Mouse (Mus musculus): ENCODE measurements around the gene Sae1. TPM values are rescaled to one million over a fixed set of nuclear protein-coding genes. Genes with fewer than 3 reads are reported as not detected.

Sae1 gene
- polyA plus RNA-seq, 1 experiment, result 78.5 TPM

GRCm38 (mm10) chr7:16287791-16288190 is 99.8 kb downstream of the Sae1 start:
- no peak for TF ChIP-seq CTCF (IDR thresholded peaks at IDR 0.05; ENCODE audit: control insufficient read depth, insufficient read depth, low read length)
- no peak for TF ChIP-seq POLR2A (IDR thresholded peaks at IDR 0.05; ENCODE audit: borderline replicate concordance, control insufficient read depth, low read depth, low read length)
- H3K27ac ChIP-seq (ENCODE audit: control insufficient read depth, insufficient read depth, low read depth, low read length, poor library complexity), result no peak overlapping the region
- H3K4me3 ChIP-seq (replicated peaks; ENCODE audit: control insufficient read depth, low read depth, low read length), result no peak overlapping the region
- H3K4me1 ChIP-seq (ENCODE audit: control insufficient read depth, insufficient read depth, low read length), result no peaks in the 10 kb centered on the region
- WGBS, result 72% methylated on average over 1 of the region's 1 CpGs

- no peaks in the 10 kb centered on the region for H3K4me1 ChIP-seq (ENCODE audit: control insufficient read depth, insufficient read depth, low read length)
- TF ChIP-seq CTCF (IDR thresholded peaks at IDR 0.05; ENCODE audit: control insufficient read depth, insufficient read depth, low read length) (no peak), POLR2A (IDR thresholded peaks at IDR 0.05; ENCODE audit: borderline replicate concordance, control insufficient read depth, low read depth, low read length) (no peak)
- H3K4me3 ChIP-seq (replicated peaks; ENCODE audit: control insufficient read depth, low read depth, low read length), result peak overlapping the region; percentile 64
- peak overlapping the region; percentile 94; the same call in 1 of the 2 replicates for H3K27ac ChIP-seq (ENCODE audit: control insufficient read depth, insufficient read depth, low read depth, low read length, poor library complexity)
- 51% methylated on average over 2 of the region's 2 CpGs for WGBS
Measured at GRCm38 (mm10) chr7:16287016-16287415, 100.6 kb downstream of the Sae1 start.

- TF ChIP-seq CTCF (IDR thresholded peaks at IDR 0.05; ENCODE audit: control insufficient read depth, insufficient read depth, low read length) (no peak), POLR2A (IDR thresholded peaks at IDR 0.05; ENCODE audit: borderline replicate concordance, control insufficient read depth, low read depth, low read length) (no peak; the same call in 1 of the 2 replicates)
- Histone ChIP-seq H3K27ac (ENCODE audit: control insufficient read depth, insufficient read depth, low read depth, low read length, poor library complexity) (peak within 1 kb of the TSS; percentile 94), H3K4me3 (replicated peaks; ENCODE audit: control insufficient read depth, low read depth, low read length) (peak within 1 kb of the TSS; percentile 64), H3K4me1 (ENCODE audit: control insufficient read depth, insufficient read depth, low read length) (no peaks in the 10 kb centered on the region)
- under 1% methylated on average over 70 of the region's 70 CpGs for WGBS
Measured at GRCm38 (mm10) chr7:16286026-16286961, 101.3 kb downstream of the Sae1 start, which contains the start of gene Ccdc9. Ccdc9 (minus strand) TSS chr7:16286795.

GRCm38 (mm10) chr7:16285450-16286025 is 102.1 kb downstream of the Sae1 start:
- under 1% methylated on average over 14 of the region's 14 CpGs for WGBS
- peak overlapping the region; percentile 64 for H3K4me3 ChIP-seq (replicated peaks; ENCODE audit: control insufficient read depth, low read depth, low read length)
- no peak for TF ChIP-seq CTCF (IDR thresholded peaks at IDR 0.05; ENCODE audit: control insufficient read depth, insufficient read depth, low read length)
- no peak for TF ChIP-seq POLR2A (IDR thresholded peaks at IDR 0.05; ENCODE audit: borderline replicate concordance, control insufficient read depth, low read depth, low read length)
- H3K27ac ChIP-seq (ENCODE audit: control insufficient read depth, insufficient read depth, low read depth, low read length, poor library complexity), result peak overlapping the region; percentile 52
- H3K4me1 ChIP-seq (ENCODE audit: control insufficient read depth, insufficient read depth, low read length), result no peaks in the 10 kb centered on the region

DNA sequence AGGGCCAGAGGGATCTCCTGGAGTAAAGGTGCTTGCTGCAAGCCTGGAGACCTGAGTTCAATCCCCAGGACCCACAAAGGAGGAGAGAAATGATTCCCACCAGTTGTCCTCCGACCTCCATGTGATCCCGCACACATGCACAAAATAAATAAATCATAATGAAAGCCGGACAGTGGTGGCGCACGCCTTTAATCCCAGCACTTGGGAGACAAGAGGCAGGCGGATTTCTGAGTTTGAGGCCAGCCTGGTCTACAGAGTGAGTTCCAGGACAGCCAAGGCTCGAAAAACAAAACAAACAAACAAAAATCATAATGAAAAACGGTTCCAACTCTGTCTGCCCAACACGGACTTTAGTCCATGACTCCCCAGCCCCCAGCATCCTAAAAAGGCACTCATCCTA is 102.7 kb downstream of the Sae1 start:
- Histone ChIP-seq H3K4me3 (replicated peaks; ENCODE audit: control insufficient read depth, low read depth, low read length) (no peak overlapping the region), H3K4me1 (ENCODE audit: control insufficient read depth, insufficient read depth, low read length) (no peaks in the 10 kb centered on the region), H3K27ac (ENCODE audit: control insufficient read depth, insufficient read depth, low read depth, low read length, poor library complexity) (peak overlapping the region; percentile 52; the same call in 1 of the 2 replicates)
- WGBS, result 70% methylated on average over 9 of the region's 9 CpGs
- no peak for TF ChIP-seq CTCF (IDR thresholded peaks at IDR 0.05; ENCODE audit: control insufficient read depth, insufficient read depth, low read length)
- TF ChIP-seq POLR2A (IDR thresholded peaks at IDR 0.05; ENCODE audit: borderline replicate concordance, control insufficient read depth, low read depth, low read length), result no peak

DNA sequence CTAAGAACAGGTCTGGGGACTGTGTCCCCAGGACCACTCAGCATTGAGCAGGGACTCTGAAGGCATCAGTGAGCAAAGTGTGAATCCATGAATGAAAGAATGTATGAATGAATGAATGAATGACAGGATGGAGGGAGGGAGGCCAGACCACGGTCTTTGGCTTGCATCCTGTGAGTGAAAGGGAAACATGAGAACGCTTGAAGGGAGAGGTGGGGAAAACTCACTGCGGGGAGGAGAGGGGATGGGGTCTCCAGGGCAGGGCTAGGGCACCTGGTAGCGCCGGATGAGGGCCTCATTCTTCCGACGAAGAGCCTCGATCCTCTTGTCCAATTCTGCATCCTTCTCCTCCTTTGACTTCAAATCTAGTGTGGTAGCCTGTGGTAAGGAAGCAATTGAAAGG is 103.6 kb downstream of the Sae1 start:
- 91% methylated on average over 8 of the region's 8 CpGs for WGBS
- Histone ChIP-seq H3K27ac (ENCODE audit: control insufficient read depth, insufficient read depth, low read depth, low read length, poor library complexity) (no peak overlapping the region), H3K4me3 (replicated peaks; ENCODE audit: control insufficient read depth, low read depth, low read length) (no peak overlapping the region), H3K4me1 (ENCODE audit: control insufficient read depth, insufficient read depth, low read length) (no peaks in the 10 kb centered on the region)
- TF ChIP-seq CTCF (IDR thresholded peaks at IDR 0.05; ENCODE audit: control insufficient read depth, insufficient read depth, low read length), result no peak
- no peak for TF ChIP-seq POLR2A (IDR thresholded peaks at IDR 0.05; ENCODE audit: borderline replicate concordance, control insufficient read depth, low read depth, low read length)

GRCm38 (mm10) chr7:16282334-16282733 is 105.3 kb downstream of the Sae1 start:
- Histone ChIP-seq H3K4me1 (ENCODE audit: control insufficient read depth, insufficient read depth, low read length) (no peaks in the 10 kb centered on the region), H3K4me3 (replicated peaks; ENCODE audit: control insufficient read depth, low read depth, low read length) (no peak overlapping the region), H3K27ac (ENCODE audit: control insufficient read depth, insufficient read depth, low read depth, low read length, poor library complexity) (no peak overlapping the region)
- TF ChIP-seq POLR2A (IDR thresholded peaks at IDR 0.05; ENCODE audit: borderline replicate concordance, control insufficient read depth, low read depth, low read length), result no peak
- TF ChIP-seq CTCF (IDR thresholded peaks at IDR 0.05; ENCODE audit: control insufficient read depth, insufficient read depth, low read length), result no peak
- WGBS, result 93% methylated on average over 13 of the region's 13 CpGs

- Histone ChIP-seq H3K4me1 (ENCODE audit: control insufficient read depth, insufficient read depth, low read length) (no peaks in the 10 kb centered on the region), H3K4me3 (replicated peaks; ENCODE audit: control insufficient read depth, low read depth, low read length) (no peak overlapping the region), H3K27ac (ENCODE audit: control insufficient read depth, insufficient read depth, low read depth, low read length, poor library complexity) (no peak overlapping the region)
- WGBS, result 79% methylated on average over 11 of the region's 11 CpGs
- no peak for TF ChIP-seq POLR2A (IDR thresholded peaks at IDR 0.05; ENCODE audit: borderline replicate concordance, control insufficient read depth, low read depth, low read length)
- TF ChIP-seq CTCF (IDR thresholded peaks at IDR 0.05; ENCODE audit: control insufficient read depth, insufficient read depth, low read length), result no peak
Measured at GRCm38 (mm10) chr7:16280721-16281120, 106.9 kb downstream of the Sae1 start.

Data from bone marrow, adult 2 months (tissue).